Mouse (Mus musculus): ENCODE results near the gene Cc2d1a. TPM values are rescaled to one million over a fixed set of nuclear protein-coding genes. Genes with fewer than 3 reads are reported as not detected.

Gene Cc2d1a
- polyA plus RNA-seq (2016; fragmentation: Nextera tagmentation; extraction: Ambion mirVana), result 14.0 and 18.1 TPM in 2 replicates

DNA sequence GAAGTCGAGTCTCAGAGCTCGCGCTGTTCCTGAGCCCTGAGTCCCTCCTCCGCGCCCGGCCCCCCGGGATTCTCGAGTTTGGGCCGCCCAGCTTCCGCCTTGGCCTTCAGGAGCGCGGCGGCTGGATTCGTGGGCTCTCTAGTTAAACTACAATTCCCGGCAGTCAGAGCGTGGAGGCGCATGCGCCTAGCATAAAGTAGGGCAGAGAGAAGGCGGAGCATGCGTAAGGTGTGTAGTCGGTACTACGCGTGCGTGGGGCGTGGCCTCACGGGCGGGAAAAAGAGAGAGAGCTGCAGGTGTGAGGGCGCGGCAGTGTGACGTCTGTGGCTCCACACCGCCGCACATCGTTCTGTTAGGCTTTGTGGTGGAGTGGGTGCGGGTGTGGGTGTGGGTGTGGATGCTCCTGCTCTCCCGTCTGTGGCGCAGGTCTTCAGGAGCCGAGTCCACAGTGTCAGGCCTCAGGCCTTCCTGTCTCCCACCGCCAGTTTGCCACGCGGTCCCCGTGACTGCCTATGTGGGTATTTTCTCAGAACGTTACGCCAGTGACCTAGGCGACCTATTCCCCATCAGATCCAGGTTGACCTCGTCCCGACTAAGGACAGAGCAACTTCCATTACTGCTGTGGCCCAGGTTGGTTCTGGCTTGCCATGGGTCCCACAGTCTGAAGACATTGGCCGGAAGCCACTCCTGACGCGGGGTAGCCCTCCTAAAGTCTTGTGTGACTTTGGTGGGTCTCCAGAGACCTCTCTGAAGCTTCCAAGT, at the start of gene Cc2d1a, which contains the start of gene 4930432K21Rik:
Cc2d1a (minus strand) TSS at position 168 of the 762 bp plus-strand sequence.
4930432K21Rik (plus strand) TSS at position 257 of the 762 bp plus-strand sequence.
- H3K9me3 ChIP-seq (replicated peaks), result no peaks in the 10 kb centered on the region
- H3K36me3 ChIP-seq, result peaks cover 23% of the 10 kb centered on the region
- H3K4me3 ChIP-seq, result peak within 1 kb of the TSS; percentile 80
- peaks cover 8% of the 10 kb centered on the region; the same call in 1 of the 2 replicates for H3K27me3 ChIP-seq (ENCODE audit: low read depth, poor library complexity, severe bottlenecking)
- DNase-seq (ENCODE audit: low spot score), result peak; percentile 91
- H3K27ac ChIP-seq (replicated peaks), result peak within 1 kb of the TSS; percentile 88
- H3K4me1 ChIP-seq, result peaks cover 28% of the 10 kb centered on the region
- WGBS, result 17% methylated on average over 49 of the region's 49 CpGs

DNA sequence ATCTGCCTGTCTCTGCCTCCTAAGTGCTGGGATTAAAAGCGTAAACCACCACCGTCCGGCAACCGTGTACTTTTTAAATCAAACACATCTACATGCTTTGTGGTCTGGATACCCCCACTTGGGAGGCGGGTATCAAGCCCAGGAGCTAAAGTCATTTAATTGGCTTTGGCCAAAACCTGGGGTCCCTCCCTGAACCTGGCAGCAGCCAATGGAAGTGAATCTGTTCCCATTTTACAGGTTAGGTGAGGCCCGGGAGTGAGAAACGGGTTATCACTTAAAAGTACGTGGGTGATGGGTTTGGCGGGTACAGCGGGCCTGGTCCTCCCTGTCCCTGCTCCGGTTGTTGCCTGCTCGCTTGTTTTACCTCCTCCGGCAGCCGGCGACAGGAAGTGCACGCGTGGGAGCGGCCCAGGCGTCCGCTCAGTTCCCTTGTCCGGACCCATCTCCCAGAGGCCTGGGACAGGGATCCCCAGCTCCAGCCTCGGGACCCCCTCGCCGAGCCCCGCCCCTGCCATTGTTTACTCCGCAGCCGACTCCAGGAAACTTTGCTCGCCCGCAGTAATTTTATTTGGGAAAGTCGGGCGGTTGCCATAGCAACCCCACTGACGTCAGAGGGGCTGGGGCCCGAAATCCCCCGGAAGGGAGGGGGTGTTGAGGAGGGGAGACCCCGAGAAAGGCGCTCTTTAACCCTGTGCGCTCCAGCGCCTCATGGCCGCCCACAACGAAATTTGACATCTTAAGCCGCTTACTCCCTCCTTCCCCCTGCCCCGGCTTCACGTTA, 49.6 kb upstream of the Cc2d1a start:
- Histone ChIP-seq H3K4me1 (peaks cover 59% of the 10 kb centered on the region), H3K27me3 (ENCODE audit: low read depth, poor library complexity, severe bottlenecking) (peaks cover 41% of the 10 kb centered on the region), H3K9me3 (replicated peaks) (no peaks in the 10 kb centered on the region), H3K27ac (replicated peaks) (peak overlapping the region; percentile 93), H3K36me3 (no peaks in the 10 kb centered on the region), H3K4me3 (peak overlapping the region; percentile 63)
- DNase-seq (ENCODE audit: low spot score), result peak; percentile 98
- 3% methylated on average over 43 of the region's 43 CpGs for WGBS

DNA sequence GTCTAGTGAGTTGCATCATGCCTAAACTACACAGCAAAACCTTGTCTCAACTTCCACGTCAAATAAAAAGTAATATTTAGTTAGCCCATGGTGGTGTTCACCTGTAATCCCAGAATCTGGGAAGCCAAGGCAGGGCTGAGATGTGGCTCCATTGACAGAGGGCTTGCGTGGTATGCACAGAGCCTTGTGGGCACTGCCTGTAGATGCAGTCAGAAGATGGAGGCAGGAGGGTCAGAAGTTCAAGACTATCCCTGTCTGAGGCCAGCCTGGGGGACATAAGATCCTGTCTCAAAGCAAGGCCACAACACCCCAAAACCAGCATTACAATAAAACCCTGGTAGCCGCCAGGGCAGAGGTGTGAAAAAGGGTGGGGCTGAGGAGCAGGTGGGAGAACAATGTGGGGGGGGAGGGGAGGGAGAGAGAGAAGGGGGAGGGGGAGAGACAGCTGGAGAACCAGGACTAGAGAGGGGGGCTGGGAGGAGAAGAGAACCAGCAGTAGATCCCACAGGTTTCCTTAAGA, 46.5 kb upstream of the Cc2d1a start:
- no peaks in the 10 kb centered on the region for H3K36me3 ChIP-seq
- DNase-seq (ENCODE audit: low spot score), result no peak
- no peak overlapping the region for H3K4me3 ChIP-seq
- H3K27me3 ChIP-seq (ENCODE audit: low read depth, poor library complexity, severe bottlenecking), result peaks cover 22% of the 10 kb centered on the region
- H3K27ac ChIP-seq (replicated peaks), result no peak overlapping the region; the same call in 1 of the 2 replicates
- 72% methylated on average over 3 of the region's 3 CpGs for WGBS
- peaks cover 43% of the 10 kb centered on the region for H3K4me1 ChIP-seq
- no peaks in the 10 kb centered on the region for H3K9me3 ChIP-seq (replicated peaks)

DNA sequence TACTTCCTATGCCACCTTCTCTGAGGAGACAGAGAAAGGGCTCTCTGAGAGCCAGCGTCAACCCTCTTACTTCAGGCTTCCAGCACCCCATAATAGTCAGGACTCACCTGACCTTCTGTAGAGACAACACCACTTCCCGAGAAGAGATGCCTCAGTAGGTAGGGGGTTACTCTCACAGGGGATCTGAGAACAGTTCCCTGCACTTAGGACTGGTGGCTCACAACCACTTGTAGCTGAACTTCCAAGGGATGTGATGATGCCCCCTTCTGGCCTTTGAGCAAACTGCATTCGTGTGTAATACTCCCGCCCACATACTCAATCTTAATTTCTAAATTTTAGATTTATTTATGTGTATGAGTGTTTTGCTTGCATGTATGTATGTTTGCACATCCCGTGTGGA, 45.8 kb upstream of the Cc2d1a start:
- H3K27ac ChIP-seq (replicated peaks), result no peak overlapping the region
- no peak overlapping the region for H3K4me3 ChIP-seq
- DNase-seq (ENCODE audit: low spot score), result no peak
- peaks cover 36% of the 10 kb centered on the region for H3K4me1 ChIP-seq
- no peaks in the 10 kb centered on the region for H3K9me3 ChIP-seq (replicated peaks)
- WGBS, result 78% methylated on average over 5 of the region's 5 CpGs
- H3K36me3 ChIP-seq, result no peaks in the 10 kb centered on the region
- H3K27me3 ChIP-seq (ENCODE audit: low read depth, poor library complexity, severe bottlenecking), result peaks cover 28% of the 10 kb centered on the region

DNA sequence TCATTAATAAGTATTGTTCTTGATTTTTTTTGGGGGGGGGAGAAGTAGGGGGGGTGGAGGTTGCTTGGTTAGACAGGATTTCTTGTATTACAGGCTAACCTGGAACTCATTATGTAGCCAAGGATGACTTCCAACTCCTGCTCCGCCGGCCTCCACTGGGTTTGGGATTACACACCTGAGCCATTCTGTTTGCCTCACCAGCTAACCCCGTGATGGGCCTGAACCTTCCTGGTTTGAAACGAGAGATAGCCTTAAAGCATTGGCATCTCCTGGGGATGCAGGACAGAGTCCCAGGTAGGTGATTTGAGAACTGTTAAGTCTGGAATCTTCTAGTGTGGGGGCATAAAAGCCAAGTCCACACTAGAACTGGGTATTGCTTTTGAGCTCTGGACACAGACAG, 45.4 kb upstream of the Cc2d1a start:
- H3K4me1 ChIP-seq, result peaks cover 32% of the 10 kb centered on the region
- no peak for DNase-seq (ENCODE audit: low spot score)
- no peak overlapping the region for H3K4me3 ChIP-seq
- no peaks in the 10 kb centered on the region for H3K9me3 ChIP-seq (replicated peaks)
- no peaks in the 10 kb centered on the region for H3K36me3 ChIP-seq
- H3K27me3 ChIP-seq (ENCODE audit: low read depth, poor library complexity, severe bottlenecking), result peaks cover 32% of the 10 kb centered on the region
- WGBS, result 71% methylated on average over 4 of the region's 4 CpGs
- H3K27ac ChIP-seq (replicated peaks), result no peak overlapping the region

DNA sequence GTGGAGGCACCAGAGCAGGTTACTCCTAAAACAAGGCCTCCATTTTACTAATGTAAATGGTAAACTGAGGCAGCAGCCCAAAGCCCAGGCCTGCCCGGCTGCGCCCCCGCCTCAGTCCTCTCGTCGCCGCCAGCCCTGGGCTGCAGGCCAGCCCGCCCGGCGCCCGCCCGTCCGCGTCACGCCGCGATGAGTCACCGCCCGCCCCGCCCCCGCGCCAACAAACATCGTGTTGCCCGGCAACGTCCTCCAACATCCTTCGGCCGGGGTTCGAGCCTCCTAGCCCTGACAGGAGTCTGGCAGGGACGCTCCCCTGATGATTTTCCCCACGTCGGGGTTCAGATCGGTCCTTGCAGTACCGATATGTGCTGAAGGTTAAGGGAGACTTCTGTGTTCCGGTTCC, 44.8 kb upstream of the Cc2d1a start:
- peaks cover 38% of the 10 kb centered on the region for H3K27me3 ChIP-seq (ENCODE audit: low read depth, poor library complexity, severe bottlenecking)
- WGBS, result 6% methylated on average over 33 of the region's 33 CpGs
- H3K4me3 ChIP-seq, result peak overlapping the region; percentile 42

DNA sequence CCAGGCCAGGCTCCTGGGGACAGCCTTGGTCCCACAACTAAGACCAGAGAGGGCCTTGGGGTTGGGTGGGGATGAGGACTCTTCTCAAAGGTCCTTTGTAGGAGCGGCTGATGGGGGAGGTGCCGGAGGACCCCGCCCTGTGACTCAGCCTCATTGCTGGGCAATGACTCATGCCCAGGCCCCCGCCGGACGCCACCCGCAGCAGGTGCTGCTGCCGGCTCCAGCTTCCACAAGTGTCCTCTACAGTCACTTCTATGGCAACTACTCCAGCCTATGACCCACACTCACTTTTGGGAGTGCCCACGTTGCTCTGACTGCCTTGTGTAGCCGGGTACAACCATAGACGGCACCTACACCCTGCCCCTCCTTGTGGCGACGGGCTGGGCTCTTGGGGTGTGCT, 44.3 kb upstream of the Cc2d1a start:
- no peaks in the 10 kb centered on the region for H3K9me3 ChIP-seq (replicated peaks)
- WGBS, result 48% methylated on average over 13 of the region's 13 CpGs
- H3K36me3 ChIP-seq, result no peaks in the 10 kb centered on the region
- peak overlapping the region; percentile 42 for H3K4me3 ChIP-seq
- H3K27me3 ChIP-seq (ENCODE audit: low read depth, poor library complexity, severe bottlenecking), result peaks cover 44% of the 10 kb centered on the region
- peaks cover 24% of the 10 kb centered on the region for H3K4me1 ChIP-seq
- peak overlapping the region; percentile 81 for H3K27ac ChIP-seq (replicated peaks)
- DNase-seq (ENCODE audit: low spot score), result peak; percentile 43

More for the DNA sequence above, 44.8 kb upstream of the Cc2d1a start:
- Histone ChIP-seq H3K4me1 (peaks cover 26% of the 10 kb centered on the region), H3K9me3 (replicated peaks) (no peaks in the 10 kb centered on the region), H3K27ac (replicated peaks) (peak overlapping the region; percentile 81), H3K36me3 (no peaks in the 10 kb centered on the region)
- peak; percentile 80 for DNase-seq (ENCODE audit: low spot score)

DNA sequence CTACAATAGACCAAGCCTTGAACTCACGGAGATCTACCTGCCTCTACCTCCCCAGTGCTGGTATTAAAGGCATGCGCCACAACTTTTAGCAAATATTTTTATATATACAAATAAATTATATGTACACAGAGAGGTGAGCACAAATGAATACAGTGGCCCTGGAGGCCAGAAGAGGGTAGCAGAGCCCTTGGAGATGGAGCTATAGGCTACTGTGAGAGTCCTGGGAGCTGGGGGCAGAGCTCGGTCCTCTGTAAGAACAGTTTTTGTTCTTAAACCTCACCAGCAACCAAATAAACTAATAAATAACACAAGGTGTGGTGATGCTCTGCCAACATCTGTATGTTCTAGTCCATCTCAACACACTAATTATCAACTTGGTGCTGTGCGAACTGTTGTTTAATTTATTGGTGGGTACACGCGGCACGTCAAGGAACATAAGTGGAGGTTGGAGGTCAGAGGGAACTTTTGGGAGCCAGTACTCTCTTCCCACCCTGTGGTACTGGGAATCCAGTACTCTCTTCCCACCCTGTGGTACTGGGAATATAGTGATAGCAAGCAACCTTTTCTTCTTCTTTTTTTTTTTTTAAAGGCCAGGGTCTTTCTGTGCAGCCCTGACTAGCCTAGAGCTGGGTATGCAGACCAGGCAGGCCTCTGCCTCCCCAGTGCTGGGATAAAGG, 42.6 kb upstream of the Cc2d1a start:
- DNase-seq (ENCODE audit: low spot score), result no peak
- 93% methylated on average over 7 of the region's 7 CpGs for WGBS
- Histone ChIP-seq H3K9me3 (replicated peaks) (peaks cover under 1% of the 10 kb centered on the region; the same call in 1 of the 2 replicates), H3K27ac (replicated peaks) (no peak overlapping the region), H3K36me3 (no peaks in the 10 kb centered on the region), H3K4me1 (peaks cover 30% of the 10 kb centered on the region), H3K4me3 (no peak overlapping the region), H3K27me3 (ENCODE audit: low read depth, poor library complexity, severe bottlenecking) (peaks cover 50% of the 10 kb centered on the region)

DNA sequence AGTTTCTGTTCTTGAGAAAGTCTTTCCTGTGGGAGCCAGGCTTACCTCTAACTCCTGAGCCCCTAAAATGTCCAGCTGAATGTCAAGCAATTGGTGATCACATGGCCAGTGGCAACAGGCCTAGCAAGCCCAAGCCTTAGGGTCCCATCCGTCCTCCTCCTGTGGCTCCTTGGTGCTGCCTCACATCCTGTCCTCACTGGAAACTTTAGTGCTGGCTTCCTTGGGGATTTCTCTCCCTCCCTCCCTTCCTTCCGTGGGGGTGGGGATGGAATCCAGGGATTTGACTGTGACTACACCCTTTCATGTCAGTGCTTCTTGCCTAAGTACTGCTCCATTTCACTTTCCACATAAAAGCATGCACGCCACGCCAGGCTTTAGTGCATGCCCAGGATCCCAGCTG, 41.9 kb upstream of the Cc2d1a start:
- 65% methylated on average over 4 of the region's 4 CpGs for WGBS
- Histone ChIP-seq H3K4me3 (no peak overlapping the region), H3K27me3 (ENCODE audit: low read depth, poor library complexity, severe bottlenecking) (peaks cover 57% of the 10 kb centered on the region), H3K4me1 (peaks cover 33% of the 10 kb centered on the region), H3K9me3 (replicated peaks) (peaks cover 4% of the 10 kb centered on the region; the same call in 1 of the 2 replicates), H3K36me3 (no peaks in the 10 kb centered on the region), H3K27ac (replicated peaks) (no peak overlapping the region)
- no peak for DNase-seq (ENCODE audit: low spot score)

DNA sequence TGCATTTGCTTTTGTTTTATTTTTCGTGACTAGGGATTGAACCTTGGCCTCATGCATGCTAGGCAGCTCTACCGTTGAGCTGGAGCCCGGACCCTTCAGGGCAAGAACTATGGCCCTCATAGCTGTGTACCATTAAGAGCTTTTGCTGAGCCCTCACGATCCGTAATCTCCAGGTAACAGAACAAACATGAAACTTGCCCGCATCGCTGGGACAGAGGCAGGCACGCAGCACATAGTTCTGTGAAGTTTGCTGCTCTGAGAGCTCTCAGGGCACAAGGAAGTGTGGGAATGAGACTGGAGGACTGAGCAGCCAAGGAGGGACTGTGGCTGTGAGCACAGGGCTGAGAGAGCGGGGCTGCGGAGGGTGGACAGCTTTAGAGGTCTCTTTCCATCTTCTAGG, 40.9 kb upstream of the Cc2d1a start:
- H3K27ac ChIP-seq (replicated peaks), result no peak overlapping the region
- peaks cover 62% of the 10 kb centered on the region for H3K27me3 ChIP-seq (ENCODE audit: low read depth, poor library complexity, severe bottlenecking)
- no peak for DNase-seq (ENCODE audit: low spot score)
- H3K9me3 ChIP-seq (replicated peaks), result peaks cover 4% of the 10 kb centered on the region; the same call in 1 of the 2 replicates
- peaks cover 42% of the 10 kb centered on the region for H3K4me1 ChIP-seq
- no peak overlapping the region for H3K4me3 ChIP-seq
- 87% methylated on average over 10 of the region's 10 CpGs for WGBS
- H3K36me3 ChIP-seq, result no peaks in the 10 kb centered on the region

DNA sequence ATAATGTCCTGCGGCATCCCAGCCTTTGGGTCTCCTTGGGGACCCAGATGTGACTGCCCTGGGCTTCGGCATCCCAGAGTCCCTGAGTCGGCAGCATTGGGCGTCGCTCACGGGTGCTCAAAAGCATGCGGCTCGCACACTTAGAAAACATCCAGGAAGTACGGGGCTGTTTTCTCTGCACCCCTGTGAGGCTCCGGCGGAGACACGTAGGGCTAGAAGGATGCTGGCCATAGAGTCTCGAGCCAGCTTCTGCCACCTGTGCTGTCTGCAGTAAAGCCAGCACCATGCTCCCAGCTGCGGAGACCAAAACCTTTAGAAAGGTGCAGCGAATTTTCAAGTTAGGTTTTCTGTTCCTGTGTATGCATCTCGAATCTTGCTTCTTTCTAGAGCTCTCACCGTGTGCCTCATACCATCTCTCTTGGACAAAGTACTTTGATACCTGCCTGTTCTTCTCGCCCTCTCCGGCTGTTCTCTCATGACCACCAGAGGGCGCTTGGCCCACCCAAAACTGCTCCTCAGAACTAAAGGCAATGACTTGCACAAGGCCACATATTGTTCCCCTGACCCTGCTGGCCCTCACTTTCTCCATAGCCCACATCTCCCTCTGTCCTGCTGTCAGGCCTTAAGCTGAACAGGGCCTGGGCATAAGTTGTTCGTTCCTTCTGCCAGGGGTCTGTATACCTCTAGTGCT, 39.5 kb upstream of the Cc2d1a start:
- Histone ChIP-seq H3K27ac (replicated peaks) (peak overlapping the region; percentile 61; the same call in 1 of the 2 replicates), H3K27me3 (ENCODE audit: low read depth, poor library complexity, severe bottlenecking) (peaks cover 47% of the 10 kb centered on the region), H3K9me3 (replicated peaks) (peaks cover 4% of the 10 kb centered on the region; the same call in 1 of the 2 replicates), H3K36me3 (no peaks in the 10 kb centered on the region), H3K4me1 (peaks cover 45% of the 10 kb centered on the region), H3K4me3 (peak overlapping the region; percentile 52)
- peak; percentile 80 for DNase-seq (ENCODE audit: low spot score)
- WGBS, result 8% methylated on average over 21 of the region's 21 CpGs

All from midbrain, embryonic 10.5 days (tissue).